Mouse (Mus musculus) c-Kit-positive CD71-negative TER-119-negative erythroid progenitor cells, embryonic 14.5 days (primary cell): ENCODE data around the gene Crim1.

Source experiments
- DNase-seq: peaks from one replicate; pipeline ENCODE4 v3.0.0-alpha.2; 2013; ENCODE audit warnings: low read depth

Gene Crim1

DNA sequence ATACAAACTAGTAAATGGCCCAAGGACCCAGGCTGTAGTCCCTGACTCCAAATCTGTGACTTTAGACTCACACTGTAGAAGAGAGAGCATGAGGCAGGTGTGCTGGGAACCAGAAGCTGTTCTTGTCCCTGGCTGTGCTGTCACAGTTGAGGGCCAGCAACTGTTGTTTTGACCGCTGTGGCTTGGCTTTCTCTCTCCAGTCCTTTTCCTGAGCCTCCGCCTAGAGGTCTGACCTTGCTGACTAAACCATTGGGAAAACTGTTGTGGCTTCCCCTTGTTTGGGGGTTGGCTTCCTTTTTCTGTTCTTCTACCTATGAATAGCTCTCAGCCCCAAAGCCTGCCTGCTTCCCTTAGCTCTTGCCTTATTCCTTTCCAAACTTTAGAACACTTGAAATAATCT is 126.3 kb downstream of the Crim1 start:
- DNase-seq, result no peak

DNA sequence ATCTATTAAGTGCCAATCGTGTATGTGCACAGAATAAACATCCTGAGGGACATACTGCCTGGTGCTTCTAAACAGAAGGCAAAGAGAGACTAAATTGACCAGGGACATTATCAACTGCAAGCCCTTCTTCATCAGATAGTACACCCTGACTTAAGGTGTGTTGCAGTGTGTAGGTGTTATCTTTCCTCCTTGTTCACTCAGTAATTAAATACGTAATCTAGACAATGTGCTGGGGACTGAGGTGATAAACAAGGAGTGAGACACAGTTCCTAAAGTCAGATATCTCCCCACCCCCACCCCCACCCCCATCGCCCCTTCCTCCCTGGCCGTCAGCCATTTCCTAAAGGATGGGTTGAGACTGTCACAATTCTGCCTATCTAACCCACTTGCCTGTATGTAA is 127.1 kb downstream of the Crim1 start:
- no peak for DNase-seq

DNA sequence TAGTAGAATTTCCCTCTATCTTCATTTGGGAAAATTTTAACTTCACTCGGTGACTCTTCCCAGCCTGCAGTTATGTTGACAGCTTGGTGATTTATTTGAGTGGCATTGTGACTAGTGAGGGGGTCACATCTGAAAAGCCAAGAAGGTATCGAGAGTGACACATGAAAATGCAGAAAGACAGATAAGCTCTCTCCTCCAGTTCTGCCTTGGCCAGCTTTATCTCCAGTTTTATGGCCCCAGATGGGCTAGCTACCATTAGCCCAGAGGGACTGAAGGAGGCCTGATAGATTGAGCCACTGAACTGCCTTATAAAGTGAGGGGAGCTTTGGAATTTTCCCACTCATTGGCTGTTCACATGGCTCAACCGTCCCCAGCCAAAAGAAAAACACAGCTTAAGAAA is 128.2 kb downstream of the Crim1 start:
- peak; percentile 17 for DNase-seq

GRCm38 (mm10) chr17:78331438-78331837 is 131.4 kb downstream of the Crim1 start:
- DNase-seq, result no peak

- DNase-seq, result no peak
These were observed 133.2 kb downstream of the Crim1 start for GRCm38 (mm10) chr17:78333275-78333674.

DNA sequence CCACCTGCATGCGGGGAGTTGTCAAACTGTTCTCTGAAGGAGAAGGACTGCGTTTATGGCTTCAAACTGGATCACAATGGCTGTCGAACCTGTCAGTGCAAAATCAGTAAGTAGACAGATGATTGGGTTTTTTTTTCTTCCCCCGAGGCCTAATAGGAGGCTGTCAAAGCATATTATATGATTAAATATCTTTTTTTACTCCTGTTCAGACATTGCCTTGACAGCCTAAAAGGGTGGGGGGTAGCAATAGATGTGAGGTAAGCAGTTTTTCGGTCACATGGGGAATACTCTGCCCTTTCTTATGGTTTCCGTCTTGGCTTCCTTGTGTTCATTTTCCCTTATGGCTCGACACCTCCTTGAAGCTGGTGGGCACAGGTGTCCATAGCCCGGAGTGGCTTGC is 135.2 kb downstream of the Crim1 start:
- no peak for DNase-seq

GRCm38 (mm10) chr17:78343688-78344087 is 143.6 kb downstream of the Crim1 start:
- no peak for DNase-seq

DNA sequence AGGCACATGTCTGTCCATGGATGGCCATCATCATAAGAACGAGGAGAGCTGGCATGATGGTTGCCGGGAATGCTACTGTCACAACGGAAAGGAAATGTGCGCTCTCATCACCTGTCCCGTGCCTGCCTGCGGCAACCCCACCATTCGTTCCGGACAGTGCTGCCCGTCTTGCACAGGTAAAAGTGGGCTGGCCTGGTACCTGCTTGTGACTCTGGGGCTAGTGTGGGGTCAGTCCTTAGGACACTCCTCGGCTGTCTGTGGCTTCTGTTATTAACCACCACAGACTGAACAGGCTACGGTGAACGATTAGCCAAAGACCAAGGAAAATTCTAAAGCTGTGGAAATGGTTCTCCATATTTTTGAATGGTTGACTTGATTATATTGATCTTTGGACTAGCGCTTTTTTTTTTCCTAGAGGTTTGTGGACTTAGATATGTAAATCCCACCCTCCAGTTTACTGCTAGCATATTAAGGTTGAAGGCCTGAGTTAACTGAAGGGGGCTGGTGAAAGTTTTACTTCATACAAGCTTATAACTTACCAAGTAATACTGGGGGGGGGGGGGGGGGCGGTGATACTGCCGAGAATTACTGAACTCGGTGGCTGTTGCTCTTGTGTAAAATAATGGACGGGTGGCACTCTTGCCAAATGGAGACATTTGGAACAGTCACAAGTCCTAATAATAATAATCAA is 147.2 kb downstream of the Crim1 start:
- DNase-seq, result no peak

GRCm38 (mm10) chr17:78351676-78352499 is 151.8 kb downstream of the Crim1 start:
- no peak for DNase-seq

GRCm38 (mm10) chr17:78352500-78352855 is 152.4 kb downstream of the Crim1 start:
- no peak for DNase-seq

DNA sequence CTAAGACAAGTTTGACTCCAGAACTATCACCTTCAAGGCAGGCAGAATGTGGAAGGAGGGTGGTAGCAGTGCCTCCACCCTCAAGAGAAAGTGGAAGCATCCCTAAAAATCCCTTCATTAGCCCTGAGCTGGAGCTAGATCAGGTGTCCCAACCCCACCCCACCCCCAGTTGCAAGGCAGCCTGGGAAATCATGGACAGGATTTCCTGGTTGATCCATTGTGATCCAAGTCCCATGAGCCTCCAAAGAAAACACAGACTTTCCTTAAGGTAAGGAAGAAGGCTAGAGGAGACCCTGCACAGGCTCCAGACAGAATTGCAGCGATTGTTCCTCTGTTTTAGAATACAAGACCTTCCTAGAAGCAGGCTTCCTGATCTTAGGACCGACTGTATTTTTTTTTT is 154.4 kb downstream of the Crim1 start:
- DNase-seq, result no peak

- DNase-seq, result no peak
These were observed 154.8 kb downstream of the Crim1 start for GRCm38 (mm10) chr17:78354871-78355270.

- DNase-seq, result no peak
These were observed 155.6 kb downstream of the Crim1 start for GRCm38 (mm10) chr17:78355611-78356010.

DNA sequence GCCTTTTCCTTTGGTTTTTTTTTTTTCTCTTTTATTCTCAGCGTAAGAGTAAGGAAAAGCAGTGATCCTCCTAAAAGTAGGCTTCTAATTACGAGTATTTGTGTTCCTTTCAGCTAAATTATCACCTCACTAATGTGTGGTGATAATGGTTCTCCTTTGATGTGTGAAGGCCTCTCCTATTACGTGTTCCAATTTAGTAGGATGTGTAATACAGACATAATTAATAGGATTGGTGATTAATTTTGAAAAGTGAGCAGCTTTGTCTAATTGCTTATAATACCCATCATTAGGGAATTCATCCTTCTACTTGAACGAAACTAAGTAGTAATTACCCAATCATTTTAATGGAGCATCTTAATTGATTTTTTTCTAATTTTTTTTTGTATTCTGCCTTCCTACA is 157.7 kb downstream of the Crim1 start:
- no peak for DNase-seq

- DNase-seq, result no peak
These were observed 158.2 kb downstream of the Crim1 start for GRCm38 (mm10) chr17:78358251-78358726.

DNA sequence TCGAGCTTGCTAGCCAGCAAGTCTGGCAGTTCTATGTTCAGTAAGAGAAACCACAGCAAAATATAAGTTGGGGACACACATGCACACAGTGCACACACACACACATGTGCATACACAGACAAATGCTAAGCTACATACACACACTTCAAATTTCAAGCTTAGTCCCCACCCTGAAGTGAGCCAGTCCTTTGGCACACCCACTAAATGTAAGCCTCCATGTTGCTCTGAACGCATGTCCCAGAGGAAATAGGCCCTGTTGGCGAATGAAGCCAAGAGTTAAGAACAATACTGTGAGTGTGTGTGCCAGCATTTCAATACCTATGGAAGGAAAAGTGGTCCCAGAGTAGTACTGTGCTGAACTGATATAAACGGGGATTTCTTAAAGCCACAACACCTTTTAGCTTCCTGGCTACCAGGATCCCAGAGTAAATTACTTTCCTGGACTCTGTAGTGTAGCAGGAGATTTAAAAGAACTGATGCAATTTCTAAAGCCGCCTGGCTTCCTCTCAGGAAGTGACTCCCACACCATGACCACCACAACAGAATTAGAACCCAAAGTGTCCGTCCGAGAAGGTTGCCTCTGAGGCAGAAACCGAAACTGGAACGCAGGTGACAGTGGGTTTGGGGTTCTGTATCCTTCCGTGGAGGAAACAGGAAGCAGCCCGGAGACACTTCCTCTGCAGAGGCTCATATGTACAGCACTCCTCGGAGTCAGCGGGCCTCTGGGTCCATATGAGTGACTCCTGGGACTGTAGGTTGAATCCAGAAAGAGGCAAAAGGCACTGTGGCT is 162.1 kb downstream of the Crim1 start:
- peak; percentile 51 for DNase-seq

DNA sequence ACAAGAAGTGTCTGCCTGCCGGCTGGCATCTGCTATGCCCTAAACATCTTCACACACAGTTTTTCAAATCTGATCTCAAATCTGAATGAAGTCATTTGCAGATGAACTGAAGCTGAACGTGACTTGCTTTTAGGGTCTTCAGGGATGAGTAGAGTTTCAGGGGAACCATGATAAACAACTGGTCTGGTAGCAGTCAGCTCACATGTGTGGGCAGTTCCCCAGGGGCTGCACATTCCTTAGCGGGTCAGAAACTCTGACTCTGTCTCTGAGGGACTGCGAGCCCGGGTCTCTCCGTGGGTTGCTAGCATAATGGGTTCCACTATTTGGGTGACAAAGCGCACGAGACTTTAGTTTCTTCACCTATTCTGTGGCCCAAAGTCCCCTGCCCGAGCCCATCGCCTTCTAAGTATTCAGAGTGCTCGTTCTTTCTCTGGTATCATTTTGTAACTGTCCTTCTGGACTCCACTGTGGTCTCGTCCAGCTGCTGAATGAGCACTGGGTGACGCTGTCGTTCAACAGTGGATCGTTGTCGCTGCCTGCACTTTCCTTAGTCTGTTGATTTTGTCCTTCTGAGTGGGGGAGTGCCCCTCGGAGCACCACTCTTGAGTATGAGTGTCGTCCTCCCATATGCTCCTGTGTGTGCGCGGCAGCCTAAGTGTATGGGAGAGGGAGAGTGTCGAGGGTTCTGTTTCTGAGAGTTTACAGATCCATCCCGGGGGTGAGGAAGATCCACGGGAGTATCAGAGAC is 164.7 kb downstream of the Crim1 start:
- no peak for DNase-seq

DNA sequence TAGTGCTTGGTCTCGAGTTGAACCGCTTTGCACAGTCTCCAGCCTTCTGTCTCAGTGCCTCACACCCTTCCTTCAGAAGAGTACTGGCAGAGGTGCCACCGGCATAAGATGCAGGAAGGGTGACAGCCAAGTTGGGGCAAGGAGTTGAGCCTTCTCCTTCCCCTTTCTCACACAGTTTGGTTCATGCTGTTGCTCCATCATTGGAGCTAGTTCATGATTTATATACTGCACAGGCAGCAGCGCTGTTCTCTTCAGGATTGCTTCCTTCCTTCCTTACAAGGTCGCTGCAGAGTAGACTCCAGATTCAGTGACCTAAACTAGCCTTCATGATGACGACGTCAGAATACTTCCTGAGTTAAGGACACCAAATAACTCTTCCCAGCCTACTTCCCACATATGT is 166.0 kb downstream of the Crim1 start:
- DNase-seq, result no peak

DNA sequence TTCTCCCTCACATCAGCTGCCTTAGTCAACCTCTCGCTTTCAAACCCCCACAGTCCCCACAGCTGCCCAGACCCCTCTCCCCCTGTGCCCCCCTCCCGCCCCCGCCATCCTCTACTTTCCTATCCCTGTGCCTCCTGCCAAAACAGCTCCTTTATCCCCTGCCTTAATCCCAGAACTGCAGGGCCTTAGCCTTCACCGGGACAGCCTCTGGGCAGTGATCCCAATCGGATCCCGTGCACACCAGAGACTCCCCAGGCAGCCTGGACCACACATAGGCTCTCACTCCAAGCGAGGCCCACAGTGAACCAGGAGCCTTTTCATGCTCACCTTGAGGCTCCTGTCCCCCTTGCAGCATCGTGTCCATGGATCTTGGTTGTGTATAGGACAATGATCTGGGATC is 168.4 kb downstream of the Crim1 start:
- no peak for DNase-seq

- no peak for DNase-seq
These were observed 170.4 kb downstream of the Crim1 start for GRCm38 (mm10) chr17:78370445-78370844.

DNA sequence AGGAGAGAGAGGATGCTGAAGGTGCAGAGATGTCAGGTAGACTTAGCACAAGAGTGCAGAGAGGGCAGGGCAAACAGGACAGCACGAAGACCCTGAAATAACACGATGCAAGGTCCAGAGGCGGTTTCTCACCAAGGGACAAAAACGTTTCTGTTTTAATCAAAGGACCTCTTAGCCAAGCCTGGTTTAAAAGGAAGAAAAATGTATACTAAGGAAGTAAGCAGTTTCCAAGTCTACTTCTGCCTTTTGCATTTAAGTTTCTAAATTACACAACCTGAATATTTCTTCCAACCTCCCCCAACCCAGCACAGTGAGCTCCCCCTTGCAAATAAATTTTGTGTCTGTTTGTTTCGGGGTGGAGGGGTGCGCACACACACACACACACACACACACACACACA is 173.1 kb downstream of the Crim1 start:
- DNase-seq, result no peak

GRCm38 (mm10) chr17:78373849-78374248 is 173.8 kb downstream of the Crim1 start:
- no peak for DNase-seq
